Mouse (Mus musculus) testis, adult 2 months (tissue): ENCODE results near the gene Rgs3.

Source experiments
- CTCF ChIP-seq: fragments of 200-500 bp; IDR thresholded peaks from 2 replicates; pipeline ENCODE4 v1.5.1; 2012; ENCODE audit warnings: low read depth, mild to moderate bottlenecking, inconsistent platforms, low read length, moderate library complexity; ENCODE audit not compliant: control insufficient read depth, insufficient read depth, insufficient replicate concordance
- POLR2A ChIP-seq: fragments of 200-500 bp; IDR thresholded peaks from 2 replicates; pipeline ENCODE4 v1.6.1; 2012; ENCODE audit warnings: low read depth, mild to moderate bottlenecking, inconsistent platforms, low read length, moderate library complexity; ENCODE audit not compliant: control insufficient read depth

DNA sequence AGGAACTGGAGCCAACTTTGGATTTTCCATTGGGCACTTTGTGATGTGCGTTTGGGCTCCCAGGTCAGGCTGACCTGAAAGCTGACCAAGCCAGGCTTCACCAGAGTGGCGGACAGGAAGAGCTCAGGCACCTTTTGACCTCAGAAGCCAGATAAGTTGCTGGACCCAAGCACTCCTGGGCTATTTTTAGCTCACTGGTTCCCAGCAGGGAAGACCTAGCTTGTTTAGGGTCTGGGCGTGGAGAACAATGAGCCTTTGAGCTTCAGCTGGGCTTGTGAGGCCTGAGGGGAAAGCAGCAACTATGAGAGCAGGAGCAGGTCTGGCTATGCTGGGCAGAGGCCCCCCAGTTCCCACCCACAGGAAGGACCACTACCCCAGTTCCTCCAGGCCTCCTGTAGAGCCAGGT lies 162.4 kb downstream of the Rgs3 start:
- no peak for TF ChIP-seq CTCF
- TF ChIP-seq POLR2A, result no peak
